Mouse (Mus musculus) kidney, postnatal 36 days (tissue): ENCODE results near the gene Sec24d.

ENCODE experiments used
- DNase-seq, 2 experiments: peaks; one replicate each; pipeline ENCODE4 v3.0.0; 2021 to 2022; ENCODE audit warnings: mixed read lengths in 2 of 2

Gene Sec24d

DNA sequence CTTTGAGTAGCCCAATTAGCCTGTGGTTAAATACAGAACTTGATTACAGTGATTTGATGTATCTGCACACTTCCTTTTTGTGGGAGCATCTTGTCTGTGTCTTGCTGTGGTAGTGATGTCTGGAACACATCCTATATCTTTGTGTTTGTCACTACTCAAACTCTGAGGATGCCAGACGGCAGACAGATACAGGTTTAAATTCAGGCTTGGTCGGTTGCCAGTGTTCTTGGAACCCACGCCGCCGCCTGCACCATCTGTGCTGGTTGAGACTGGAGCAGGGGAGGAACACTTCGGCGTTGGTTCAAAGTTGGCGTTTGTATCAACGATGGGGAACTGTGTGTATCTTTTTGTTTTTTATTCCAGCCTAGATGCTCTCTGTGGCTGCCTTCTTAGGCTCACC, 31.0 kb downstream of the Sec24d start:
- DNase-seq, result no peak

DNA sequence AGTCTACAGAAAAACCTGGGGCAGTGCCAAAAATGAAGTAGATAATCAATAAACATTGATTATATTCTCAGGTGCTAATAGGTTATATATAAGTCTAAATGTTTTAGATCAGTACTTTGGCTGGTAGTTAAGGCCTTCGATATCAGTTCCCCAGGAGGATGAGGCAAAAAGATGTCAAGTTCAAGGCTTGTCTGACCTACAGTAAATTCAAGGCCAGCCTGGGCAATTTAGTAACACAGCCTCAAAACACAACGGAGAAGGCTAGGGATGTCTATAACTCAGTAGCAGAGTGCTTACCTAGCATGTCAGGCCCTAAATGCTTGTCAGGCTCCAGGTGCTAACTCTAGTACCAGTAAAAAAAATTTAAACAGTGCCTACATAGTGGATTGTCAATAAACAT, 34.3 kb downstream of the Sec24d start:
- DNase-seq, result no peak

DNA sequence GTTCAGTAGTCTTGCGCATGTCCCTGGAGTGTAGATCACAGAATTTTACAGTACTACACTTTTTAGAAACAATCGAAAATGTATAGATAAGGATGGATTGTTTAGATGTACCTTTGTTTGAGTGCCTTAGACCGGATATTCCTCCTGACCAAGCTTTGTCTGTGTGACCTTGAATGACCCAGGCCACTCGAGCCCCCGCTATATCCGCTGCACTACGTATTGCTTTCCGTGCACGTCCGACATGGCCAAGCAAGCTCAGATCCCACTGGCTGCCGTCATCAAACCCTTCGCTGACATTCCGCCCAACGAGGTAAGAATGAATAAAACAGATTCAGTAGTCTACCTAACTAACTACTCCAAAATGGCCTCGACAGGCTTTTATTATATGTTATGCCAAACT, 38.4 kb downstream of the Sec24d start:
- no peak for DNase-seq

DNA sequence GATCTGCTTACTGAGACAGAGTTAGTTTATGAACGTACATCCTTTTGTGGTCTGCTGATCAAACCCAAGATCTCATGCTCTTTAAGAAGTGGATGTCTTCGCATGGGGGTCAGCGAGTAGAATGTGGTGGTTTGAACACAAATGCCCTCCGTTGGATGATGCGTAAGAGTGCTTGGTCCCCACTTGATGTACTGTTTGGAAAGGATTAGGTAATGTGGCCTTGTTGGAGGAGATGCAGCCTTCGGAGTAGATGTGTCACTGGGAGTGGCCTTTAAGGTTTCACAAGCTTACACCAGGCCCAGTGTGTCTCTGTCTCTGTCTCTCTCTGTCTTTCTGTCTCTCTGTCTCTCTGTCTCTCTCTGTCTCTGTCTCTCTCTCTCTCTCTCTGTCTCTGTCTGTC, 40.2 kb downstream of the Sec24d start:
- no peak for DNase-seq

DNA sequence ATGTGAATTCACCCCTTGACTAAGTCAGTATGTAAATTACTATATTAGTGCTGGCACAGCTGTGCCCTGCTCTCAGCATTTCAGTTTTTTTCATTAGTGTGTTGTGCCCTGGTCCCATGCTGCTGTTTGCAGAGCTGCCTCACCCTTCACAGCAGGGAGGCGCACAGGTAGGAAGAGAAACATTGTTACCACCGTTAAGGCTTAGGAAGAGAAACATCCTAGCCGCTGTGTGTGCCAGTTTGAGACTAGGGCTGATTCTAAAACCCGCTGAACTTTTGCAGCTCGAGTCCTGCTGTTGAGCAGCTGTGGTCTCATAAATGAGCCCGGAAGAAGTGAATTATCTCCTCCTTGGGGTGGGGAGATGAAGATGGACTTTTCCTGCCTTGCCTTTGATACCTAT, 41.9 kb downstream of the Sec24d start:
- no peak for DNase-seq

DNA sequence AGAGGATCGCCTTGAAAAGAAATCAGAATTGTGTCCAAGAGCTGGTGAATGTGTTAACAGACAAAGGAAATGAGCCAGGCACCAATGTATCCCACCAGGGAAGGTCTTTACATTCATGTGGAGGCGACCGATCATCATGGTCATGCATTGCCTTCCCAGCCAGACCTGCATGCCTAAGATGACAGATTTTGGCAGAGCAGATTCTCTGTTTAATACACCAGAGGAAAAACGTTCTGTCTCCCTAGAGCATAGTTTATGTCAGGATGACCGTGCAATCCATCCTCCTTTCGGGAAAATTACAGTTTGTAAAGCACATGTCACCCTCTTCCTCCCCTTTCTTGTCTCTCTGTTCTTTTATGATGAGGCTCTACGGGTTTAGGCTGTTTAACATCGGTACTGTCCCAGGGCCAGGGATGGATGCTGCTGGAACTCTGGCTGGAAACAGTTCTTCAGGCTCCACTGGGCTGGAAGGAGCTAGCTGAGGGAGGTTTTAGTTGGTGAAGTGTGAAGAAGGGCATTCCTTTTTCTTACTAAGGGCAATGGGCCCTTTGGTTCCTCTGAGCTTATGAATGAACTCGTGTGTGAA, 45.3 kb downstream of the Sec24d start:
- DNase-seq, result peak in 1 of 2 experiments; percentile 5

DNA sequence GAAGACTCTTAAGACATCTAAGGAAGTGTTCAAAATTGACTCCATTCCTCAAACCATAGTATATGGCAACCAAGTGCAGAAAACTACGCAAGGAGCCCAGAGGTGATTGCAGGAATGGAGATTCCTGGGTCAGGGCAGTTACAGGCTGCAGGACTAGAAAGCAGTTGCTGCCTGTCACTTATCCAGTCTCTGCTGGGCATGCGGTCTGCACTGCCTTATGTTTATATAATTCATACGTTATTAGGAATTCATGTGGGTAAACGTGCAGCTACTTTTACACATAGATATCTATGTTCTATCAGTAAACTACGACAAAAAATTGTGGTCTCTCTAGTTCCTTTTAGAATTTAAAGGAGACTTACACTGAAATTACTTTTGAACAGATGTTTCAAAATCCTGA, 46.2 kb downstream of the Sec24d start:
- no peak for DNase-seq

DNA sequence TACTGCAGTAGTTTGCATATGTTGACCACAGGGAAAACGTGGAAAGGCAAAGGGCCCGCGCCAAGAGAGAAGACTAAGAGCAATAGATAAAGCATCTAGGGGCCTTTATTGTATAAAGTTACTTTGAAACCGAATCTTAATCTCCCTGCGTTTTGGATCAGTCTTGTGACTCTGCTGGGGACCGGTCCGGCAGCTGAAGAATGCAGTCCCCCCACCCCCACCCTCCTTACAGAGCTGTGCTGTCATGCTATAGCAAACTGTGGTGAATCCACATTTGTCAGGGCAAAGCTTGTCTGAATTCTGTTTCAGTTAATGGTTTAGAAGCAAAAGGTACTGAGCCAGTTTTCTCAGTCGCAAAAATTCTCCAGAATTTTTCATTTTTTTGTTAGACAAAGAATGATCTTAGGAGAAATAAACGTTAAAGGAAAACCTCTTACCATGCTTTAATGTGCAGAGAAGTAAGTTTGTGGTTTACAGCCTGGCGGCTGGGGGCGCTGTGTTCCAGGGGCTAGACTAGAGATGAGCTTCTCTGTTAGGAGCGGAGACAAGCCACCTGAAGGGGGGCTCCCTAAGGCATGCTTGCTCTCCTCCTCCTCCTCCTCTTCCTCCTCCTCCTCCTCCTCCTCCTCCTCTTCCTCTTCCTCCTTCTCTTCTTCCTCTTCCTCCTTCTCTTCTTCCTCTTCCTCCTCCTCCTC, 46.8 kb downstream of the Sec24d start:
- no peak for DNase-seq

DNA sequence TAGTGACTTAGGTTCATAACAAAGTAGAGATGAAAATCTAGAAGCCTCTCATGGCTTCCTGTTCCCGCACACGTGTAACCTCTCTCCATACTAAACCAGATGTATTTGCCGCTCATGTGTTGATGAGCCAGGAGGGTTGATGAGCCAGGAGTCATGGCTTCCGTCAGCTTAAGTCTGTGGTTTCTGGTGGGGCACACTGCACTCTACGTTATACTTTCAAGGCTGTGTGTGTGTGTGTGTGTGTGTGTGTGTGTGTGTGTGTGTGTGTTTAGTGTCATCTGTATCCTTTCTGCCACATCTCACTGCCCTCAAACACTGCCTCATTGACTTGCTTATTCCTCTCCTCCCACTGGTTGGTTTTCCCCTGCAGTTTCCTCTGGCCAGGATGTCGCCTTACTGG, 48.8 kb downstream of the Sec24d start:
- DNase-seq, result no peak

DNA sequence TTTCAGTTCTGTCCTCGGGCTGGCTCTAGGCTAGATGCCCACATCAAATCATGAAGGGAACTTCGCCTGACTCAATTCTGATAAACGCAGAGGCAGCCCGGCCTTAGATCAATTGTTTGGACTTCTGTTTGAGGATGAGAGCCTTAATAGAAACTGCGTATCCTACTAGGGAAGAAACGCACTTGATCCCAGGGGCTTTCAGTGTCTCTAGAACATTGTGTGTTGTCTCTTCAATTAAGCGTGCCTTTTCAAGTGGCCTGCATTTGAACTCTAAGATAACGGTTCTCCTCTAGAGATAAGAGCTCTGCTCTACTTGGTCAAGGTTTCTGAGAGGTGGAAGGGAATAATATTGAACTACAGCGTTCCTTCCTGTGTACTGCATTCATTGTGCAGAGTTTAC, 49.8 kb downstream of the Sec24d start:
- no peak for DNase-seq

DNA sequence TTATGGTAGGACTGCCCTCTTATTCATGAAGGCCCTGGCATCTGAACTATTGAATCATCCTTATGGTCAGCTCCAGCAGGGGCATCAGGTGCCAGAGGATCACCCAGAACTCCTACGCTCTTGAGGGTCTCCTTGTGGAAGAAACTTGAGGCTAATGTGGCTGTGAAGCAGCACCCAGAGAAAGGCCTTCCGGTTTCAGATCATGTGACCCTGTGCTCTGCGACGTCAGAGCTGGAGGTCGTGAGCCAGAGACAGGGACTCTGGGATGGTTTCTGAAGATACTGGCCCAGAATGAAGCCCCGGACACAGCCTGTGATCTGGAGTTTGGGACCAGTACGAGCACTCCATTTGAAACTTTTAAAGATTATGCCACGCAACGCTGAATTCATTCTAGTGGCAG, 53.1 kb downstream of the Sec24d start:
- no peak for DNase-seq

DNA sequence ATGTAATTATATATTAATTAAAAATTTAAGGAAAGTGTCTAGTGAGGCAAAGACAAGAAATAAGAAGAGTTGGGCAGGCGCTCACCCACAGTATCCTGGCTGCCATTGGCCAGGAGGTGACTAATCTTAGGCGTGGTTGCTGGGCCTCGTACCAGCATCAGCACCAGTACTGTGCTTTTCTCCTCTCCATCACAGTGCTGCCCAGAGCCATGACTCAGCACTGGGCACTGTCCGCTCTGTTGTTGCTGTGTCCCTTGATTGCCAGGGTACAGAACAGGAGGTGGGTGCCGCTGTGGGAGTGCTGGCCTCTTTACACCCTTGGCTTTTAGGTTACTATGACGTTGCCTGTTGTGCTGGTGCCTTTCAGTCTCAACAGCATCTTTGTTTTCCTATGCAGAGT, 54.4 kb downstream of the Sec24d start:
- DNase-seq, result no peak

DNA sequence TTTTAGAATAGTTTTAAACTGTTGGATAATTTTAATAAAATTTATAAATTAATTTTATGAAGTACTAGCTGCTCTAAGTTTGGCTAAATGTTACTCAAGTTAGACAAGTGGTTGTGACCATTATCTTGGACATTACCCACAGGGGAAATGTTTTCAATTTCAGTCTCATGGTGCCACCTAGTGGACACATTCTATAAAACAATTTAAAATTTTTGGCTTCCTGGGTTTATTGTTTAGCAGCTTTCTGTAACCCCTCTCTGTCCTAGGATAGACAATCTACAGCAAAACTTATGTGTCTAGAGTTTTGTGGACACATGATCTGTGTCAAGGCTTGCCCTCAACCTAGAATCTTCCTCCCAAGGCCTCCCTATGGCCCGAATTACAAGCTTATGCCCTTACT, 54.9 kb downstream of the Sec24d start:
- peak; percentile 12 to 36 for DNase-seq

DNA sequence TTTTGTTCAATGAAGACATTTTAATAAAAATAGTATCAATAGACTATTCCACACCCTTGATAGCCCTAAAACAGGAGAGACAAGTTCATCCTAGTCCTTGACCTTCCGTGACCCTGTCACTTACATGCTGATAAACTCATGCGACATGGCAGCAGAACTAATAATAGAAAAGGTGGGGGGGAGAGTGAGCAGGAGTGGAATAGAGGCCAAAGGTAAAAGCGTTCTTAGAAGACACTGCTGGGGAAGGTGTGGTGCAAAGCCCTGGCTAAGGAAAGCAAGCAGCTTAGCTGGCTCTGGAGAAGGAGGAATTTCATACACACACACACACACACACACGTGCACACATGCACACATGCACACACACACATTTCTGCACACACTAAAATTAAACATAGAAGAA, 57.1 kb downstream of the Sec24d start:
- no peak for DNase-seq

DNA sequence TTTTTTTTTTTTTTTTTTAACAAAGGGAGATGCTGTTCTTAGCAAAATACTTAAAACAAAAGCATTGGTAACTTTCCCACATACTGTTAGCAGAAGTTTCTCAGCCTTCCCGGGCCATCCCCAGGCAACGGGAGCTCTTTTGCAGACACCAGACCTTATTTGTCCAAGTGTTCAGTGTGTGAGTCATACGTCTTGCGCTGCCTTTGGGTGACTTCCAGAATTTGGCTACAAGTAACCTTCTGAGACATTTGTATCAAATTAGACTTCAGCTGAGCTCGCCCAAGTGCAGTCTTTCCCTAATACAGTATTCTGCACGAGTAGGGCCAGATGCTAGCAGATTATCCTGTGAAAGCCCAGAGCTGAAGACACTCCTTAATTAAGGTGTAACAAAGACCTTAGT, 62.0 kb downstream of the Sec24d start:
- DNase-seq, result peak; percentile 50 to 60

DNA sequence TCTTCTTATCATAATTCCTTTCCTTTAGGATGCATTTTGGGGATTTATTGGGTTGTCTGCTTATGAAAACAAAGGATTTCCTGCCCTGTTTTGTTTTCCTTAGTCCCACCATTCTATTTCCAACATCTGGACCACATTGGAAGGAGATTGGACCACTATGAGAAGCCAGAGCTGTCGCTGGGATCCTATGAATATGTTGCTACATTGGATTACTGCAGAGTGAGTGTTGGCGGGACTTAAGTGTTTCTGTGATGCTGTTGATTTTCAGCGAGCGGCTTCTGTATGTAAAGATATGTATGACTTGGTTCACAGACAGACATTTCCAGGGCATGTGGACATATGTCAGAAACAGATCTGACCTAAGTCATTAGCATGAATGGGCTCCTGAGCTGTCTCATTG, 63.0 kb downstream of the Sec24d start:
- no peak for DNase-seq

DNA sequence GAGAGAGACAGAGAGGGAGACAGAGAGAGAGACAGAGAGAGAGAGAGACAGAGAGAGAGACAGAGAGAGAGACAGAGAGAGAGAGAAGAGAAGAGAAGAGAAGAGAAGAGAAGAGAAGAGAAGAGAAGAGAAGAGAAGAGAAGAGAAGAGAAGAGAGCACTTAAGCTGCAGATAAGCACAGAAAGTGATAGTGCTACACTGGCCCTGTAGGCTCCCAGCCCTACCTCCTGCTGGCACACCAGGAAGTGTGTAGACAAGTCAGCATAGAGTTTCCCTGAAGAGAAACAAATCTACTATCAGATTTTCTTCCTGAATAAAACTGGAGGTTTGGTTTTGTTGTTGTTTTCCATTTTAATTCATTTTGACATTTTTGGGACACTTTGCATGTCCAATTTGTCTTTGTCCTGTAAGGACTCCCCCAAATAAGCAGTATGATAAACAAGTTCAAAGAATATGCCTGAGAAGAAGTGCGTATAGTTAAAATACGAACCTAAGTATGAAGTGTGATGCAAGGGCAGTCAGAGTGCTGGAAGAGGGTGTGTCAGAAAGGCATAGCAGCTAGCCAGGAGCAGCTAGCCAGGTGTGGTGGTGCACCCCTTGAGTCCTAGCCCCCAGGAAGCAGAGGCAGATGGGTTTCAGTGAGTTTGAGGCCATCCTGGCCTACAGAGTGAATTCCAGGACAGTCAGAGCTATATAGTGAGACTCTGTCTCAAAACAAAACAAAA, 65.2 kb downstream of the Sec24d start:
- no peak for DNase-seq

DNA sequence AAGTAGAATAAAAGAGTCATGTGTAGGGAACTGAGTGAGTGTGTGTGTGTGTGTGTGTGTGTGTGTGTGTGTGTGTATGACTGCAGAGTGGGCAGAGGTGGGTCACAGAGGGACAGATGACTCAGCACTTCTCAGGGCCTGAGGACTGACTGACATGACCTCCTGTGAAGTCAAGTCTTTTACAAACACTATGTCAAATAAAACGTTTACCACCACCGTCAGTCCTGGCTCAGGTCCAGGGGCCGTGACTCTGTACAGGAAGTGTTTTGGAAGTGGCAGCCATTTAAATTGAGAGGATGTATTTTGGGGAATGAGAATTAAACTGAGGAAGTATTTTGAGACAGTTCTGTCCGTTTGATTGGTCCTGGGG, 65.8 kb downstream of the Sec24d start:
- DNase-seq, result peak in 1 of 2 experiments; percentile 48

DNA sequence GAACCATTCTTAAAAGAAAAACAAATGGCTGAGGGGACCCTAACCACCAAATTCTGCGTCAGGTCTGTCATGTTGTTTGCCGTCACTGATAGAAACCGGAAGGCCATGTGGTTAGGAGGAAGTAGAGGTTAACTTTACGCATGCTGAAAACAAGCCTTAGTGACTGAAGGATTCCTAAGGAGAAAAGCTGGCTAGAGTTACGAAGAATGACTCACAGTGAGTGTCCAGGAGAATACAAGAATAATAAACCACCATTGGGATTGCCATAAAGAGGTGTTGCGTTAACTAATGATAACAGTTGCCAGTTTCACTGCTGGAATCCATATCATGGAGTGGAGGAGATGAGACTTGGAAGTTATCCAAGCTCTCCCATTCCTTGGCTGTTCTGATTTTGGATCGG, 67.7 kb downstream of the Sec24d start:
- no peak for DNase-seq

DNA sequence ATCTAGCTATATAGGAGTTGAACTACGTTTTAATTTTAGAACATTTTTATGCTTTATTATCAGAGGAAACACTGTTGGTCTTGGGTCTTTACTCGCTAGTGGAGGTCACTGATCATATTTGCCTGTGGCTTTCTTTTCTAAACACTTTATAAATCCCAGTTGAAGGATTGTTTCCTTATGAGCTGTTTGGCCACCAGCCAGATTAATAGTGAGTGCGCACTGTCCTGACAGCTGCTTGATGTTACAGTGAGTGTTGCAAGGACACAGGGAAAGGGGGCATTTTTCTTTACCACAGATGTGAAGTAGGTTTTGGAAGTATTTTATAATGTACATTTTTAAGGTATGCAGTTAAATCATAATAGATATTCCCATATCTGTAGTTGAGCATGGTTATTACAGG, 68.2 kb downstream of the Sec24d start:
- DNase-seq, result peak; percentile 20 to 42

DNA sequence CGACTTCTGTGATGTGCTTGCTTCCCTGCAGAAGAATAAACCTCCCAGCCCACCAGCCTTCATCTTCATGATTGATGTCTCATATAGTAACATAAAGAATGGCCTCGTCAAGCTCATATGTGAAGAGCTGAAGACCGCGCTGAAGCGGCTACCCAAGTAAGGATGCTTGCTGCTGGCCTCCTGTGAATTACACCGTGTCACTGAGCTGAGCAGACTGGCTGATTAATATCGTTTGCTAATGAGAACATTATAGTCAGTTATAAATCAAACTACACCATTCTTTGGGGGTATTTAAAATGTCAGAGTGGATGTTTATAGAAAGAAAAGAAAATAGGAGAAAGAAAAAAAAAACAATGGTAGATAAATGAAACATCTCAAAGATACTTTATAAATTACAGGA, 69.2 kb downstream of the Sec24d start:
- no peak for DNase-seq

DNA sequence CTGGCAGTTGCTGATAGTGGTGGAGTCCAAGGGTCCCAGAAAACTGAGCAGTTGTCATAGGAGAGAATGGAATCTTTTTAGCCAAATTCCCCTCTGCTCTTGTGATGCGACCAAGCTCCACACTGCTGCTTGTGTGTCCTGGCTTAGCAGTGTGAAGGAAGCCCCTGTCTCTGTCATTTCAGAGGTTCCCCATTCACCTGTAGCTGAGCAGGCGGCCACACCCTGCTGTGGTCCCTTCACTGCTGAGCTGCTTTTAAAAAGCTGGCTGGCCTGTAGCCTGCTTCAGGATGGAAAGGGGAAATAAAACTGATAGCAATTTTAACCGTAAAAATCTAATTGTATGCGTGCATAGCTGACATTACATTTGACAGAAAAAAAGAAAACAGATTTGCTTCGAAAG, 69.7 kb downstream of the Sec24d start:
- DNase-seq, result no peak

DNA sequence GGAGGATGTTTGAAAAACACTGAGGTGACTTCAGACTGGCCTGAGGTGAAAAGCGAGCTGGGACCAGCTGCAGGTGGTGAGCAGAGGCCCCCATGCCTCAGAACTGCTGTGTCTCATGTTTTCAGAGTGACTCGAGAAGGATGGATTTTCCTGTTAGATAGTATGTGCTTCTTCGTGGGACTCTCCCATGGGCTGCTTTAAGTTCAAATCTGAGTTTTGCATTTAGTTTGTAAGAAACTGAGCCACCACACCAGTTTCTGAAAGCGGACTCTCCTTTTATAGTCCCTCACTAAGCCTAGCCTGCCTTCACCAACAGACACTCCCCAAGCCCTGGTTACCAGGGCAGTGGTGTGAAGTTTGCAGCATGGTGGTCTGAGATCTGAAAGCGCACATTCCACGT, 70.6 kb downstream of the Sec24d start:
- DNase-seq, result no peak

DNA sequence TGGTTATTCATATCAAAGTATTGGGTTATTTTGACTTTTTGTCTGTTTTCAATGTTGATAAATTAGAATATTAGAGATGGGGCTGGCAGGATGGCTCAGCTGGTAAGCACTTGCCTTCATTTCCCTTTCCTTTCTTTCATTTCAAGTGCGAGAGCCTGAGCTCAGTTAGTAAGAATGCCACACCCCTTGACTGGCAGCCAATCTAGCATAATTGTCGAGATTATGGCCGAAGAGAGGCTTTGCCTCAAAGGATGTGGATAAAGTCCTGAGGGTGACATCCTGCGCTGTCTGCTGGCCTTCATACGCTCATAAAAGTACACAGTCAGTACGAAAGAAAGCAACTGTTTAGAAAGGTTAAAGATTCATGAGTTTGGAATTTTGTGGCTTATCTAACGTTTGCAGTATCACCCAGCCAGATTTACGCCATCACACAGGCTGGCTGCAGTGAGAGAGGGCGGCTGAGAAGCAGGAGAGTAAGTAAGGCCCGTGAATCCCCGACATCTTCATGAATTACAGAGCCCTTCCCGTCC, 71.5 kb downstream of the Sec24d start:
- DNase-seq, result peak; percentile 14 to 31
